Mouse (Mus musculus) kidney, postnatal 0 days (tissue): Measurements from ENCODE around the gene Timm17b. TPM values are rescaled to one million over a fixed set of nuclear protein-coding genes. Genes with fewer than 3 reads are reported as not detected.

Experiments used
- ATAC-seq: fragments of 200-750 bp; cut with Nextera tagmentation; replicated peaks from 2 replicates; pipeline ENCODE4 v1.8.0; 2017; ENCODE audit warnings: low read depth, moderate number of reproducible peaks, moderate TSS enrichment, moderate library complexity; ENCODE audit not compliant: low FRiP score
- DNase-seq: peaks from one replicate; pipeline ENCODE4 v3.0.0-alpha.2; 2016; ENCODE audit warnings: low spot score
- H3K27ac ChIP-seq: fragments of 300-500 bp; sonication (generic); 2 replicates; pipeline ENCODE4 v1.5.1; 2014; ENCODE audit warnings: mild to moderate bottlenecking
- H3K27me3 ChIP-seq: fragments of 300-500 bp; sonication (generic); 2 replicates; pipeline ENCODE4 v1.6.1; 2014; ENCODE audit warnings: low read length, mixed read lengths; ENCODE audit not compliant: insufficient read depth
- H3K36me3 ChIP-seq: fragments of 300-500 bp; sonication (generic); 2 replicates; pipeline ENCODE4 v1.6.1; 2014; ENCODE audit warnings: low read length, mixed read lengths; ENCODE audit not compliant: insufficient read depth
- H3K4me1 ChIP-seq: fragments of 300-500 bp; sonication (generic); replicated peaks from 2 replicates; pipeline ENCODE4 v1.6.1; 2014; ENCODE audit warnings: antibody characterized with exemption, low read length, mixed read lengths; ENCODE audit not compliant: insufficient read depth
- H3K4me2 ChIP-seq: fragments of 300-500 bp; sonication (generic); 2 replicates; pipeline ENCODE4 v1.6.1; 2014; ENCODE audit warnings: mild to moderate bottlenecking, low read length, moderate library complexity, mixed read lengths
- H3K4me3 ChIP-seq: fragments of 300-500 bp; sonication (generic); replicated peaks from 2 replicates; pipeline ENCODE4 v1.5.1; 2014; ENCODE audit warnings: low read depth, low read length
- H3K9ac ChIP-seq: fragments of 300-500 bp; sonication (generic); 2 replicates; pipeline ENCODE4 v1.6.1; 2014; ENCODE audit warnings: low read depth, low read length
- H3K9me3 ChIP-seq: fragments of 300-500 bp; sonication (generic); replicated peaks from 2 replicates; pipeline ENCODE4 v1.6.1; 2016; ENCODE audit warnings: low read length, inconsistent platforms, mixed read lengths
- CTCF ChIP-seq: IDR thresholded peaks from 2 replicates; pipeline ENCODE4 v1.5.1; 2016; ENCODE audit warnings: antibody characterized with exemption, low read depth, mild to moderate bottlenecking, moderate library complexity
- WGBS: fragments of 180-500 bp; shearing (Covaris S2); extraction: QIAGEN DNeasy Blood & Tissue Kit; methylation state at CpG from one replicate; pipeline ENCODE4 v1.1.7; 2014; 5-methylcytosine and 5-hydroxymethylcytosine counted together
- polyA plus RNA-seq: library from polyadenylated mRNA; unstranded; fragments of >200 nt; fragmentation: Nextera tagmentation; extraction: Ambion mirVana; gene quantifications from 2 replicates; pipeline ENCODE4 v1.2.1, GENCODE M21; 2015

Timm17b gene
- polyA plus RNA-seq, 1 experiment from 2014 or later = 140 TPM

DNA sequence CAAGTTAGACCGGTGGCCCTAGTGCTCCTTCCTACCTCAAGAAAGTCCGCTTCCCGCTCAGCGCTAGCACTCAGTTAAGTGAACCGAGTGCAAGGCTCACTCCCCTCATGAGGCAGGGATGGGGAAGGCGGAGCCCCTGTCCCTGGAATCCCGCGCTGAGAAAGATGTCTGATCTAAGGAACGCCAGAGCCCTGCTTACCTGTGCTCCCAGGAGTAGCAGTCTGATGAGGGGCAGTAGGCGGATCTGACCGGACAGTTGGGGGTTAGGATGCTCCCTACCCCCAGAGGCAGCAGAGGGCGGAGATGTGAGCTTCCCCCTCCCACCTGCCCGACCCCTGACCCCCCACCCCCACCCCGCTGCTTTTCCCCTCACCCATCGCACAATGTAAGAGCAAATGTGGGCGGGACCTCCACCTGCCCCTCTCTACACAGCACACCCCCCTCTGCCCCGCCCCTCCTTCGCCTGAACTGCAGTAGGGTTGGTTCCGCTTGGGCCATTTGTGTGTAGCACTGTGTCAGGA lies 29.2 kb downstream of the Timm17b start, which contains the start of gene Eras:
TSS of gene Eras (minus strand) at position 338 of the 521 bp plus-strand sequence.
- Histone ChIP-seq H3K36me3 (no peaks in the 10 kb centered on the region), H3K4me2 (no peak within 1 kb of the TSS), H3K4me3 (no peak within 1 kb of the TSS), H3K27me3 (0 out of 2 replicates have a peak, but pooled peaks cover 3% of the 10 kb centered on the region), H3K27ac (no peak within 1 kb of the TSS), H3K9ac (no peak within 1 kb of the TSS), H3K9me3 (no peaks in the 10 kb centered on the region), H3K4me1 (no peaks in the 10 kb centered on the region)
- 22% methylated on average over 19 of the region's 19 CpGs for WGBS
- DNase-seq = no peak
- 0 out of 2 replicates have a peak, but pooled peaks have one; percentile 46 for ATAC-seq
- no peak for TF ChIP-seq CTCF

- DNase-seq (no peak), ATAC-seq (no peak)
- H3K4me1 ChIP-seq = no peaks in the 10 kb centered on the region
- peak; percentile 37; the same call in 1 of the 2 replicates for TF ChIP-seq CTCF
- WGBS = 57% methylated on average over 11 of the region's 11 CpGs
- H3K4me3 ChIP-seq = no peak overlapping the region
- no peaks in the 10 kb centered on the region for H3K9me3 ChIP-seq
- 0 out of 2 replicates have a peak, but pooled peaks cover 4% of the 10 kb centered on the region for H3K36me3 ChIP-seq
- H3K9ac ChIP-seq = no peak overlapping the region
- H3K27ac ChIP-seq = no peak overlapping the region
- H3K4me2 ChIP-seq = no peak overlapping the region
- no peaks in the 10 kb centered on the region for H3K27me3 ChIP-seq
Measured at GRCm38 (mm10) chrX:7936874-7937273, 37.7 kb downstream of the Timm17b start.

DNA sequence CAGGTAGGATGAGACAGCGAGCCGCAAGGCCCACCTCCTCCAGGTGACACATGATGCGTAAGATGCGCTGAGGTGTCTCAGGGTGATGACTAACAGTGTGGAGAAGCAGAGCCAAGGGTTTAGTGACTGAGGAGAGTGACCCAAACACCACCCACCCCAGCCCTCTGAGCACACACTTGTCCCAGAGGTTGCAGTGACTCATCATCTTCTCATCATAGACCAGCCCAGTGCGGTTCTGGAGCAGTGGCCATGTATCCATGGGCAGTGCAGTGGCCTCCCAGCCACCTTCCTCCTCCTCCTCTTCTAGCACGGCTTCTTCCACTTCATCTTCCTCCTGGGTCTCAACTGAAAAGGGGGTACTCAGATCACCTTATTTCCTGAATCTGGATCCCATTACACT lies 38.5 kb downstream of the Timm17b start:
- Histone ChIP-seq H3K4me1 (no peaks in the 10 kb centered on the region), H3K4me2 (no peak overlapping the region), H3K27ac (no peak overlapping the region), H3K27me3 (no peaks in the 10 kb centered on the region), H3K9ac (no peak overlapping the region), H3K4me3 (no peak overlapping the region), H3K36me3 (0 out of 2 replicates have a peak, but pooled peaks cover 4% of the 10 kb centered on the region), H3K9me3 (no peaks in the 10 kb centered on the region)
- no peak for TF ChIP-seq CTCF
- DNase-seq = no peak
- no peak for ATAC-seq
- 90% methylated on average over 6 of the region's 6 CpGs for WGBS

DNA sequence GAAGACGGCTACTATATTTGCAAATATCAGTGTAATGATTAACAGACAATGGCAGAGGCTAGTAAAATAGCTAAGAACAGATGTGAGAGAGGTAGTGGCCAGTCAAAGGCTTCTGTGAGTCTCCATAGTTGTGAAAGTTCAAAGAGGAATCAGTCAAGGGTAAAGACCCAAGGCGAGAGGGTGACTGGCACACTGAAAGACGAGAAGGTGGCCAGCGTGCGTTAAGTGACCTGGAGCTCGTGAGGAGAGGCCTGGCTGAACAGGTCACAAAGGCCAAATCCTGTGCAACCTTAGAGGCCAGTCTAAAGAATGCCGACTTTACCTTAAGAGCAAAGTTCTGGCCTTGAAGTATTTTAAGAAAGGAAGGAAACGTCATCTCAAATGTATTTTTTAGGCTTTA lies 46.5 kb downstream of the Timm17b start:
- WGBS = 58% methylated on average over 8 of the region's 8 CpGs
- Histone ChIP-seq H3K9me3 (no peaks in the 10 kb centered on the region), H3K4me1 (no peaks in the 10 kb centered on the region), H3K36me3 (no peaks in the 10 kb centered on the region), H3K27me3 (no peaks in the 10 kb centered on the region), H3K9ac (no peak overlapping the region), H3K4me3 (no peak overlapping the region), H3K27ac (no peak overlapping the region), H3K4me2 (no peak overlapping the region)
- TF ChIP-seq CTCF = no peak
- ATAC-seq (no peak), DNase-seq (no peak)

- ATAC-seq = peak; percentile 33
Measured at GRCm38 (mm10) chrX:7947108-7947899, 48.1 kb downstream of the Timm17b start, which contains the start of gene Hdac6. Gene Hdac6 (minus strand): TSS chrX:7947889.

GRCm38 (mm10) chrX:7947900-7948492 lies 48.8 kb downstream of the Timm17b start:
- WGBS = 26% methylated on average over 38 of the region's 38 CpGs
- H3K27ac ChIP-seq = no peak overlapping the region

More at GRCm38 (mm10) chrX:7947108-7947899, 48.1 kb downstream of the Timm17b start, which contains the start of gene Hdac6:
- Histone ChIP-seq H3K27ac (peak within 1 kb of the TSS; percentile 64), H3K4me3 (peak within 1 kb of the TSS; percentile 38), H3K9me3 (no peaks in the 10 kb centered on the region), H3K9ac (peak within 1 kb of the TSS; percentile 53), H3K4me2 (peak within 1 kb of the TSS; percentile 53), H3K27me3 (no peaks in the 10 kb centered on the region), H3K4me1 (no peaks in the 10 kb centered on the region), H3K36me3 (no peaks in the 10 kb centered on the region)
- WGBS = 30% methylated on average over 36 of the region's 37 CpGs
- TF ChIP-seq CTCF = no peak
- no peak for DNase-seq

More at GRCm38 (mm10) chrX:7947900-7948492, 48.8 kb downstream of the Timm17b start:
- TF ChIP-seq CTCF = no peak
- H3K9ac ChIP-seq = peak overlapping the region; percentile 53; the same call in 1 of the 2 replicates
- H3K27me3 ChIP-seq = no peaks in the 10 kb centered on the region
- no peaks in the 10 kb centered on the region for H3K4me1 ChIP-seq
- H3K4me3 ChIP-seq = peak overlapping the region; percentile 38
- DNase-seq = peak; percentile 96
- no peaks in the 10 kb centered on the region for H3K36me3 ChIP-seq
- no peaks in the 10 kb centered on the region for H3K9me3 ChIP-seq
- peak; percentile 97; the same call in 1 of the 2 replicates for ATAC-seq
- H3K4me2 ChIP-seq = peak overlapping the region; percentile 53
